Mouse (Mus musculus): Measurements from ENCODE around the gene Gm364. TPM values are rescaled to one million over a fixed set of nuclear protein-coding genes. Genes with fewer than 3 reads are reported as not detected.

Gm364 gene
- polyA plus RNA-seq (2012; rRNA removed) = not detected in 2 replicates

DNA sequence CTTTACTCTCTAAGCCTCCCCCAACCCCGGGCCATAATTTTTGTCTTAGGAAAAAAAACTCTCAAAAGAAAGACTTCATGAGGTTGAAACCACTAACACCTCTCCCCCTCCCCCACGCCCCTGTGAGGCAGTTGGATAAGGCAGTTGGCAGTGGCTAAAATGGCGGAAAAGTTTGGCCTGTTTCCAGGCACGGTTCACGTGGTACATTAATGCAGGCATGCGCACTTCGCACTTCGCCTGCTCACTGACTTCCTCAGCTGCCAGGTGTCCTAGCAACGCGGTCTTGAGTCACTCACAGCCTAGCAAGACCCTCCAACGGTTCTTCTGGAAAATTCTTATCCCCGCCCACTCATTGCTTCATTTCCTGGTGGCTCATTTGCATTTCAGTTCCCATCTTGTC lies at the start of gene Gm364:
Gene Gm364 (plus strand): TSS at position 386 of the 400 bp plus-strand sequence.
- Histone ChIP-seq H3K36me3 (ENCODE audit: control insufficient read depth, insufficient read depth, low read length) (no peaks in the 10 kb centered on the region), H3K27ac (ENCODE audit: insufficient read depth, low read depth, low read length) (no peak within 1 kb of the TSS), H3K4me3 (ENCODE audit: low read depth, low read length) (no peak within 1 kb of the TSS), H3K27me3 (ENCODE audit: control insufficient read depth, insufficient read depth, low read length) (no peaks in the 10 kb centered on the region), H3K4me1 (ENCODE audit: control insufficient read depth, insufficient read depth, insufficient read length, low read length) (no peaks in the 10 kb centered on the region)
- whole genome bisulfite sequencing = 89% methylated on average over 12 of the region's 12 CpGs
- no peak for TF ChIP-seq CTCF (IDR thresholded peaks at IDR 0.05; ENCODE audit: extremely low read depth, insufficient read length, insufficient replicate concordance, low read depth, low read length)
- no peak for TF ChIP-seq POLR2A (IDR thresholded peaks at IDR 0.05; ENCODE audit: low read depth, low read length)

- no peaks in the 10 kb centered on the region for H3K36me3 ChIP-seq (ENCODE audit: control insufficient read depth, insufficient read depth, low read length)
- H3K4me3 ChIP-seq (ENCODE audit: low read depth, low read length) = no peak overlapping the region
- WGBS = 59% methylated on average over 1 of the region's 1 CpGs
- H3K27ac ChIP-seq (ENCODE audit: insufficient read depth, low read depth, low read length) = no peak overlapping the region
- TF ChIP-seq POLR2A (IDR thresholded peaks at IDR 0.05; ENCODE audit: low read depth, low read length) (no peak), CTCF (IDR thresholded peaks at IDR 0.05; ENCODE audit: extremely low read depth, insufficient read length, insufficient replicate concordance, low read depth, low read length) (no peak)
- H3K27me3 ChIP-seq (ENCODE audit: control insufficient read depth, insufficient read depth, low read length) = no peaks in the 10 kb centered on the region
- H3K4me1 ChIP-seq (ENCODE audit: control insufficient read depth, insufficient read depth, insufficient read length, low read length) = no peaks in the 10 kb centered on the region
These were observed 49.6 kb upstream of the Gm364 start for GRCm38 (mm10) chrX:57359316-57359715.

DNA sequence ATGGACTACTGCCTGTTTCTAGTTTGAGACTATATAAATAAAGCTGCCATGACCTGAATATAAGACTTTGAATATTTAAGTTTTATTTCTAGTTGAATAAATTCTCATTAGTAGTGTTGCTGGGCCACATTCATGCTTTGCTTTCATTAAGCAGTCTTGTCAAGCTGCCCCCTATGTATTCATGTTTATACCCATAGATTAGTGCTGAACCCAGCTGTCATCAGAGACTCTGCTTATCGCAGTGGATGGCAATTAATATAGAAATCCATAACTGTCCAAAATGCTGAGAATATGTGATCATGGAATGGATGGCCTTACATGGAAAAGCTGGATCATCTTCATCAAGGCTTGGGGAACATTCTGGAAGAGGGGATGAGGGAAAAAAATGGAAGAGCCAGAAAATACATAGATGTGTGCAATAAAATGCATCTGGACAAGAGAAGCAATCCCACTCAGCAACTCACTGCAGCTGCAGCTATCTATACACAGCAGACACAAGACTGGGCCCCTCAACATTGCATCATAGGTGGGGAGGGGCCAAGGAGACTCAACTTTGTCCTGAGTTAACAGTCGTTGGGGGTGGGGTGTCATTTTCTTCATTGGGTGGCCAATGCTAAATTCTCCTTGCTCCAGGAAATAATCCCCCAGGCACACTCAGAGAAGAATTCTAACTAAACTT lies 43.9 kb upstream of the Gm364 start:
- WGBS = 34% methylated on average over 2 of the region's 2 CpGs

GRCm38 (mm10) chrX:57372965-57373364 lies 36.0 kb upstream of the Gm364 start:
- Histone ChIP-seq H3K27ac (ENCODE audit: insufficient read depth, low read depth, low read length) (no peak overlapping the region), H3K27me3 (ENCODE audit: control insufficient read depth, insufficient read depth, low read length) (no peaks in the 10 kb centered on the region), H3K4me1 (ENCODE audit: control insufficient read depth, insufficient read depth, insufficient read length, low read length) (no peaks in the 10 kb centered on the region), H3K4me3 (ENCODE audit: low read depth, low read length) (no peak overlapping the region), H3K36me3 (ENCODE audit: control insufficient read depth, insufficient read depth, low read length) (no peaks in the 10 kb centered on the region; the same call in 1 of the 2 replicates)
- WGBS = 79% methylated on average over 4 of the region's 4 CpGs
- no peak for TF ChIP-seq CTCF (IDR thresholded peaks at IDR 0.05; ENCODE audit: extremely low read depth, insufficient read length, insufficient replicate concordance, low read depth, low read length)
- TF ChIP-seq POLR2A (IDR thresholded peaks at IDR 0.05; ENCODE audit: low read depth, low read length) = no peak

More for the DNA sequence above, 43.9 kb upstream of the Gm364 start:
- Histone ChIP-seq H3K36me3 (ENCODE audit: control insufficient read depth, insufficient read depth, low read length) (no peaks in the 10 kb centered on the region), H3K4me3 (ENCODE audit: low read depth, low read length) (no peak overlapping the region), H3K4me1 (ENCODE audit: control insufficient read depth, insufficient read depth, insufficient read length, low read length) (no peaks in the 10 kb centered on the region), H3K27ac (ENCODE audit: insufficient read depth, low read depth, low read length) (no peak overlapping the region), H3K27me3 (ENCODE audit: control insufficient read depth, insufficient read depth, low read length) (no peaks in the 10 kb centered on the region)
- TF ChIP-seq CTCF (IDR thresholded peaks at IDR 0.05; ENCODE audit: extremely low read depth, insufficient read length, insufficient replicate concordance, low read depth, low read length) = no peak
- no peak for TF ChIP-seq POLR2A (IDR thresholded peaks at IDR 0.05; ENCODE audit: low read depth, low read length)

- H3K4me3 ChIP-seq (ENCODE audit: low read depth, low read length) = no peak overlapping the region
- no peaks in the 10 kb centered on the region for H3K4me1 ChIP-seq (ENCODE audit: control insufficient read depth, insufficient read depth, insufficient read length, low read length)
- TF ChIP-seq CTCF (IDR thresholded peaks at IDR 0.05; ENCODE audit: extremely low read depth, insufficient read length, insufficient replicate concordance, low read depth, low read length) = no peak
- no peak for TF ChIP-seq POLR2A (IDR thresholded peaks at IDR 0.05; ENCODE audit: low read depth, low read length)
- H3K36me3 ChIP-seq (ENCODE audit: control insufficient read depth, insufficient read depth, low read length) = peaks cover 2% of the 10 kb centered on the region; the same call in 1 of the 2 replicates
- 98% methylated on average over 2 of the region's 2 CpGs for WGBS
- H3K27ac ChIP-seq (ENCODE audit: insufficient read depth, low read depth, low read length) = no peak overlapping the region
- H3K27me3 ChIP-seq (ENCODE audit: control insufficient read depth, insufficient read depth, low read length) = no peaks in the 10 kb centered on the region
These were observed 35.4 kb upstream of the Gm364 start for GRCm38 (mm10) chrX:57373543-57373942.

- WGBS = 86% methylated on average over 2 of the region's 2 CpGs
- Histone ChIP-seq H3K4me1 (ENCODE audit: control insufficient read depth, insufficient read depth, insufficient read length, low read length) (no peaks in the 10 kb centered on the region), H3K36me3 (ENCODE audit: control insufficient read depth, insufficient read depth, low read length) (peaks cover 6% of the 10 kb centered on the region; the same call in 1 of the 2 replicates), H3K27ac (ENCODE audit: insufficient read depth, low read depth, low read length) (no peak overlapping the region), H3K27me3 (ENCODE audit: control insufficient read depth, insufficient read depth, low read length) (no peaks in the 10 kb centered on the region), H3K4me3 (ENCODE audit: low read depth, low read length) (no peak overlapping the region)
- TF ChIP-seq CTCF (IDR thresholded peaks at IDR 0.05; ENCODE audit: extremely low read depth, insufficient read length, insufficient replicate concordance, low read depth, low read length) (no peak), POLR2A (IDR thresholded peaks at IDR 0.05; ENCODE audit: low read depth, low read length) (no peak)
These were observed 34.9 kb upstream of the Gm364 start for GRCm38 (mm10) chrX:57374029-57374428.

- Histone ChIP-seq H3K27me3 (ENCODE audit: control insufficient read depth, insufficient read depth, low read length) (no peaks in the 10 kb centered on the region), H3K4me3 (ENCODE audit: low read depth, low read length) (no peak overlapping the region), H3K36me3 (ENCODE audit: control insufficient read depth, insufficient read depth, low read length) (peaks cover 9% of the 10 kb centered on the region; the same call in 1 of the 2 replicates), H3K27ac (ENCODE audit: insufficient read depth, low read depth, low read length) (no peak overlapping the region), H3K4me1 (ENCODE audit: control insufficient read depth, insufficient read depth, insufficient read length, low read length) (no peaks in the 10 kb centered on the region)
- TF ChIP-seq CTCF (IDR thresholded peaks at IDR 0.05; ENCODE audit: extremely low read depth, insufficient read length, insufficient replicate concordance, low read depth, low read length) (no peak), POLR2A (IDR thresholded peaks at IDR 0.05; ENCODE audit: low read depth, low read length) (no peak)
- WGBS = 71% methylated on average over 3 of the region's 3 CpGs
These were observed 31.9 kb upstream of the Gm364 start for GRCm38 (mm10) chrX:57377096-57377495.
